Mouse (Mus musculus) embryo, embryonic 11 days (tissue): ENCODE results near the gene Krt90.

Source experiments
- DNase-seq: peaks from one replicate; pipeline ENCODE4 v3.0.0-alpha.2; 2015

Krt90 gene

DNA sequence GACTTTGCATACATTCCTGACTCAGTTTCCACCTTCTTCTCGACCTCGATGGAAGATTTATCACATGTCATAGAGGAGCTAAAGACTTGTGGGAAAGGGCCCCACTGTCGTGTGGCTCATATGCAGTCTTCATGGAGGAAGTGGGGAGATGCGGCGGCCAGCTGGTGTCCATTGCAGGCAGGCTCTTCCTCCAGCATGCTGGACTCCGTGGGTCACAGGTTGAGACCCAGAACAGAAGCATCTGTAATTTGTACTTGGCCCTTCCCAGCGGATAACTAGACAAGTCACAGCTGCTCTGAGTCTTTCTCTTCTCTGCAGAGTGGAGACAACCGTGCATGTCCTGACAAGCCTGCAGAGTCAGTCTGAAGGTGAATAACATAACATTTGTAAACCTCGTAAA, 54.5 kb downstream of the Krt90 start:
- no peak for DNase-seq

GRCm38 (mm10) chr15:101506896-101507758, 55.6 kb downstream of the Krt90 start:
- DNase-seq, result no peak
